Mouse (Mus musculus): Measurements from ENCODE around the gene Hrnr.

DNA sequence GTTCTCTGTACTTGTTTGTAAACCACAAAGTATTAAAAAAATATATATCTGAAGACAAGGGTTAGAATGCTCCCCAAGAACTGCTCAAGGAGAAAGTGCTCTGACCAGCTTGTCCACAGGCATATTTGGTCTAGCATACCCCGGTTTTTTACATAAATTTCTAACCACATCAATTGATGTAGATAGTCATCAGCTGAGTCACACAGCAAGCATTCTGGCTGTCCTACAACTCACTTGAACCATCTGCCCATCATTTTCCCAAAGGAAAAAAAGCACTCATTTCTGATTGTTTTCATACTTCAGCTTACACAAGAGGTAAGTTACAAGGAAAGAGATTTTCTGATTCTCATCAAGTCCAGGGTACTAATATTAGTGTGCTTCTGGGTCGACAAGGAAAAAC is 27.3 kb downstream of the Hrnr start:
- TF ChIP-seq CTCF (IDR thresholded peaks at IDR 0.05; ENCODE audit: extremely low read depth, insufficient read length, insufficient replicate concordance, low read depth, low read length) (no peak), POLR2A (IDR thresholded peaks at IDR 0.05; ENCODE audit: low read depth, low read length) (no peak)
